Mouse (Mus musculus): ENCODE measurements at regions not wholly inside any gene's neighbourhood (a gene's known extent, or its start where the extent isn't known, plus 50 kb on each side); places are given as distances from the start of the nearest gene placed in this dataset.

GRCm38 (mm10) chr9:86096246-86096645 is 254.1 kb downstream of the Tpbg start:
- TF ChIP-seq CTCF (IDR thresholded peaks at IDR 0.05) (no peak), POLR2A (IDR thresholded peaks at IDR 0.05; ENCODE audit: insufficient read depth, low read depth, low read length) (no peak), EP300 (IDR thresholded peaks at IDR 0.05; ENCODE audit: insufficient read depth, low read depth, low read length) (no peak)

All from heart, adult 2 months (tissue).